Mouse (Mus musculus): ENCODE data around the gene Mafg.
"Not testable (repeated sequence)": the region's sequence is repeated elsewhere in the genome, so short reads cannot be mapped to it uniquely, and the experiment has no call there.

The Mafg gene

DNA sequence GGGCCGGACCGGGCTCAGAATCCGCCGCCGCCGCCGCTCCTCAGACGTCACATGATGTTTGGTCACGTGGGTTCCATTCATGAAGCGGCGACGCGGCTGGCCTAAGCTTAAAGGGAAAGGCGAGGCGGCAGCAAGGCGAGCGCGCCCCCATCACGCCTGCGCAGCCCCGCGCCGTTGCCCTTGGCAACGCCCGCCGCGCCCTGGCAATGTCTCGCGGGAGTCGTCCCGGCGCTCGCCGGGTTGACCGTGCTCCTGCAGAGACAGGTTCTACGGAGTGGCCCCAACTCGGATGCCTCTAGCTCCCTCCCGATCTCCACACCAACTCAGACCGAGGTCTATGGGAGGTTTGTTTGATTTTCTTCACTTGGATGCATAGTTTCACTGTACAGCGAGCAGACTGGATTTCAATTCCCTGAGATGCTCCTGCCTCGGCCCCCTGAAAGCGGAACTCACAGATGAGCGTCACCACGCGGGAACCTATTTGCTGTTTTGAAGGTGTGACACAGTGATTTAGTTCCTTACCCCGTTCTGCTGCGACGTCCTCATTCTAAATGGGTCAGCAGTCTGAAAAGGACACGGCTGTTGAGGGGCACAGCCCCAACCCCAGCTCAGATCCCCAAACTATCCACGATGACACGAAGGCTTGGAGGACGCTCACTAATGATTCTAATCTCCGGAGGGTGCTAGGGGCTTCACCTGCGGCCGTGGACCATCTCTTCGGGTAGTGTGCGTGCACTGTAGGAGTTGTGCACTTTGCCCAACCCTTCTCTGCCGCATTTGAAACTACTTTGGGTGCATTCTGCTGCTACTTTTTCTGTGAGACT is at the start of gene Mafg:
Gene Mafg, minus strand, starts transcription at position 81 of the 824 bp plus-strand sequence.
- DNase-seq (ENCODE audit: low spot score in 2 of 2): peak; percentile 92 to 93

DNA sequence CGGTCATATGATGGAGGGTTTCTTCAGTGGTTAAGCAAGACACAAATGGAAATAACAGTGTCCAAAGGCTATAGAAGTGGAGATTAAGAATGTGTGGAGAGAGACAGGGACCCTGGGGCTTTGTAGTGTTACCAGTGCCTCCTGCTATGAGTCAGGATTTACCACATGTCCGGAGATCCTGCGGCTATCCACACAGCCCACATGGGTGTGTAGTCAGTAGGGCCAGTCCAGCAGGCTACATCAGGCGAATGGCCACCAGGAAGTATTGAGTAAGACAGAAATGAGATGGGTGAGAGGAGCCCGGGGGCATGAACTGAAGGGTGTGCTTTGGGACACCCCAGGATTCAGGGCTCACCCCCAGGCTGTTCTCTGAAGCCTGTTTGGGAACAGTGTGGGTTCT is 49.3 kb upstream of the Mafg start:
- no peak for DNase-seq (ENCODE audit: low spot score in 2 of 2)

DNA sequence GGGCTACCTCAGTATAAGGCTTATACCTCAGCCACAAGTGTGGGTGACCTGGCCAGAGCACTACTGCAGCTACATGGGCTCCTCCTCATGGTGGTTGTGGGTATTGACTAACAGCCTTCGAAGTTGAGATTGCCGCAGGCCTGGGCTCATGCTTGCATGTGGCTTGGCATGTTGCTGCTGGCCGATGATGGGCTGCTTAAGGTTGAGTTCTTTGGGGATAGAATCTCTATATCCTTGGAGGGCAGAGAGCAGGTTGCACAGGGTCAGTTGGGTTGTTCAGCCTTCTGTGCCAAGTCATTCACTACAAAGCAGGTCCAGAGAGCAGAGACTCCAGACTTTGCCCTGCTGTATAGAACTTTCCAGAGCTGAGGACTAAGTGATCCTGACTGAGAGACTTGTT is 46.5 kb upstream of the Mafg start:
- no peak for DNase-seq (ENCODE audit: low spot score in 2 of 2)

DNA sequence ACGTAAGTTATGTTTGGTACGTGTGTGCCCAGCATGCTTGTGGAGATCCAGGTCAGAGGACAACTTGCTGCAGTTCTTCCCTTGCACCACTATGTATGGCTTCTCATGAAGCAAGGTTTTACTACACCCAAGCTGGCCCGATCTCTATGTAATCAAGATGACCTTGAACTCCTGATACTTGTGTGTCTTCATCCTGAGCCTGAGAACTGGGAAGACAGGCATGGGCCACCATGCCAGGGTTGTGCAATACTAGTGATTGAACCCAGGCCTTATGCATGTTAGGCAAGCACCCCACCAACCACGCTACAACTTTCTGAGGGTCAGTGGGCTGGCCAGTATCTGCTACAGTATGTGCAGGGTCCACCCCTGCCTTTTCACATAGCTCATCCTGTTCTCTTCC is 43.6 kb upstream of the Mafg start:
- DNase-seq (ENCODE audit: low spot score in 2 of 2): no peak

GRCm38 (mm10) chr11:120675875-120676274 is 42.5 kb upstream of the Mafg start:
- not testable (repeated sequence) for DNase-seq (ENCODE audit: low spot score in 2 of 2)

DNA sequence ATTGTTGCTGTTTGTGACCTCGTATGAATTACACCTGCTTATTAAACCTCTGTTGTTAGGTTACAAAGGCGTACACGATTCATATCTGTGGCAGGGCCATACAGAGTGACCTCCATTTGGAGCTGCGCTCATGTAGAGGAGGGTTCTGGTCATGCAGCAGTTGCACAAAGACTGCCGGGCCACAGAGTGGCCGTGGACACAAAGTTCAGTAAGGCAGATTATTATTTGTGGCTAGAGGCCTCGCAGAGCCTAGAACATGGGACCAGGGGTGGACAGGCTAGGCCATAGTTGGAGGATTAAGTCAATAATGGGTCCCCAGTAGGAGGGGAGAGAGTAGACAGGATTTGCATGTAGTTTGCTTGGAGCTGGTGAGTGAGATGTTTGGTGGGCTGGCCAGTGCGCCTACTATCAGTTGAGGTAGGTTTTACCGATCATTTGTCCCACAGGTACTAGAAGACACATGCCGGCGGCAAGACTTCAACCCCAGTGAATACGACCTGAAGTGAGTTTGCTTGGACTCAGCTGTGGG is 40.3 kb upstream of the Mafg start:
- no peak for DNase-seq (ENCODE audit: low spot score in 2 of 2)

DNA sequence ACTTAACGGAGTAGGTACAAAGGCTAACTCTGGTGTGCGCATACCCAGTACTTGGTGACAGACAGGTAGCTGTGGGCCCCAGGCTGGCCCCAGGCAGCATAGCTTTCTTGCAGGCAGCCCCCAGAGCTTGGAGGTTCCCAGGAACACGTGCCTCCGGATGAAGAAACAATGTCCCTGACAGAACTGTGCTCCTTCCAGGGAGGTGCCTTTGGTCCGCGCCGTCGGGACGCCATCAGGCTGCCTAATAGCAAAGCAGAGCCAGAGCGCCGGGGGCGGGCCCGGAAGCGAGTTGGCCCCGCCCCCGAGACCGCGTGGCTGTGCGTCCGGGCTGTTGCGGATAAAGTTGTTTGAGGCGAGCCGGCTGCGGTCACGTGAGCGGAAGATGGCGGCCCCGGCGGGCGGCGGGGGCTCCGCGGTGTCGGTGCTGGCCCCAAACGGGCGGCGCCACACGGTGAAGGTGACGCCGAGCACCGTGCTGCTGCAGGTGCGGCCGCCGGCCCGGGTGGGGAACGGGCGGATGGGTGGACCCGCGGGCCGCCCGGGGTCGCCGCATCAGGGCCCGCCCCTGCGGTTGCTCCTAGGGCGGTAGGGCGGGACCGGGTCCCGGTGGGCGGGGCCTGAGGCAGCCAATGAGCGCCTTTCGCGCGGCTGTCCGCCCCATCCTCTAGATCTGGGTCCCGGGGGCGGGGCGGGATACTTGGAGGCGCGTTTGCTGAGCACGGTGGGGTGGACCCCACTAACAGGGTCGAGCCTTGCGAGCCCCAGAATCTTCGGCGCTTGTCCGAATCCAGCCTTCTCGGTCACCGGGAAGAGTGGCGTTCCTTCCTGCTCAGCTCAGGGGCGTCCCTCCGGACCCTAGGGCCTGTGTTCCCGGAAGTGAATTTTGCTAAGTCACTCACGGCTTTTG is 39.5 kb upstream of the Mafg start, which contains the start of gene Aspscr1:
Gene Aspscr1, plus strand, starts transcription at position 287 of the 907 bp plus-strand sequence.
- DNase-seq (ENCODE audit: low spot score in 2 of 2): peak; percentile 92 to 93

DNA sequence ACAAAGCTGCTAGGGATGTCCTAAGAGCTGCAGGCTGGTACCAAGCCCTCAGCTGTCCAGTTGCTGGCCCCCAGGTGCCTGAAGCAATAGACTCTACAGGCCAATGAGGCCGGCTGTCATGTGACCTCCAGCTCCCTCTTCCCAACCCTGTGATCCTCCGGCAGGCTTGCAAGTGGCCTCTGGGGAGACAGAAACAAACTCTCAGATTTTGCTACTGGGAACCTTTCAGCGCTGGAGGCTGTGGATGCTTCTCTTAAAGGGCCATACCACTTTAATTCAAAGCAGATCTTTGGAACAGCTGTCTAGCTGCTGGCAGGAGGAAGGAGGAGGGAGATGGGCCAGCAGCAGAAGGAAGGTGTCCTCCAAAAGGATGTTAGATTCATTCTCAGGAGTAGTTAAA is 33.2 kb upstream of the Mafg start:
- DNase-seq (ENCODE audit: low spot score in 2 of 2): no peak

DNA sequence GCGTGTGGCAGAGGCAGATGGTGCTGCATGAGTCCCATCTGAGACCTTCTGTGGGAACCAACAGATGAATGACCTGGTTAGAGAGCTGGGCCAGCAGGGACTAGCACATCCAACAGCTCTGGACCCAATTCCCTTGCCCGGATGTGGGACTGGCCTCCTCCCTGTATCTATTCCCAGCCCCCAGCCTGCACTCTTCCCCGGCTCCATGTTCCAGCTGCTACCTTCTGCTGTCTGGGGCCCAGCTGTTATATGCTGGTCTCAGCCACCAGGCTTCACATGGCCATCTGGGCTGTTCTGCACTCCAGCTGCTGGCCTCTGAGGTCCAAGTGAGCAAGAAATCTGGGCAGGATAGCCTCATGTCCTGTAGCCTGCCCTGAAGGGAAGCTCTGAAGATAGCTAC is 32.0 kb upstream of the Mafg start:
- DNase-seq (ENCODE audit: low spot score in 2 of 2): no peak

- DNase-seq (ENCODE audit: low spot score in 2 of 2): no peak
Observed at GRCm38 (mm10) chr11:120663714-120664113, 30.3 kb upstream of the Mafg start.

DNA sequence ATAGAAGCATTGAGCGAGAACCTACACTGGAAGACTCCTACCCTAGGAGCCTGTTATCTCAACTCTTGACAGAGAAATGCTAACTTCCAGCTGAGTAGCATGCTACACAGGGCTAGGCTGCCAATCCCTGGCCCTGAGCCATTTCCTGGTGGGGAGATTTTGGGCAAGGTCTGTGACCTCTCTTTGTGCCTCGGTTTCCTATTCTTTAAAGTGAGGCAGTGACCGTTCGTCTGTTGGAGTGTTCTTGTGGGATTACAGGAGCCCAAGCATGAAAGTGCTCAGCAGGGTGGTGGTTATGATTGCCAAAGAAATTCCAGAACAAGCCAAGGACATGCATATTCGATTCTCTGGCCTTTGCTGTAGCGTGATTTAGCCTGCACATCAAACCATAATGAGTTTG is 29.4 kb upstream of the Mafg start:
- no peak for DNase-seq (ENCODE audit: low spot score in 2 of 2)

GRCm38 (mm10) chr11:120661076-120661460 is 27.7 kb upstream of the Mafg start, which contains the start of gene Notum:
TSS of gene Notum (minus strand) at chr11:120661175.
- DNase-seq (ENCODE audit: low spot score in 2 of 2): no peak

GRCm38 (mm10) chr11:120660301-120661075 is 27.1 kb upstream of the Mafg start:
- no peak for DNase-seq (ENCODE audit: low spot score in 2 of 2)

GRCm38 (mm10) chr11:120659509-120660300 is 26.3 kb upstream of the Mafg start:
- DNase-seq (ENCODE audit: low spot score in 2 of 2): no peak

DNA sequence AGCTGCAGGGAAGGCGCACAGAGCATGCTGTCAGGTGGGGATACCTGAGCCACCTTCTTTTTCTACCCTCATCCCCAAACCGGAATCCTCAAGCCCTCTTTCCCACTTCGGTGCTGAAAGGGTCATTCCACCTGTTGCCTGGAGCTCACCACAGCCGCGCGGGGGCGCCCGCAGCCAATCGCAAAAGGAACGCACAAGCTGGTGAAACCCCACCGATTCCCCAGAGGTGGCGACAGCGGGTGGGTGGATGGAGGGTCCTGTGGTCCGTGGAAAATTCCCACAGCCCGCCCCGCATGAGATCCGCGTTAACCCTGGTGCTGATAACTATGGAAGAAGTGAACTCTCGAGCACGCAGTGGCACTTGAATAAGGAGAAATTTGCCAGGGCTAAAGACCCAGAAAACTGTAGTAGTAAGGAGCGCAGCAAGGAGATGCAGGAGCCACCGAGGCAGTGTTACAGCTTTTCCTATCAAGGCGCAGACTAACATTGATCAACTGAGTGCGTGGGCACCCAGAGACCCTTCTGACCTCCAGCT is 25.5 kb upstream of the Mafg start:
- peak; percentile 63 to 75 for DNase-seq (ENCODE audit: low spot score in 2 of 2)

DNA sequence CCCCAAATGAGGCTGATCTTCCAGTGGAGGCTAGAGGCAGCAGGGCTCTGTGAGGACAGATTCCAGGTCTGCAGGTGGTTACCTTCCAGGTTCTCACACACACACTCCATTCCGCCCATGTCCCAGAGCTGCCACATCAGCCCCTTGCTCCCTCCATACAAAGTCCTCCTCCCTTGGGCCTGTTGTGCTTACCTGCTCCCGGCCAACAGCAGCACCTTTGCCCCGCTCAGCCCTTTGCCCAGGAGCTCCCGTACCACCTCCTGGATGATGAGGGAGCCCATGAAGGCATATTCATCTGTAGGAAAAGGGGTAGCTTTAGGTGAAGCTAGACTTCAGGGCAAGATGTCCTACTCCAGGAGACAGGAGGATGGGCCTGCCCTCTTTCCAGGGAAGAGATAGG is 23.9 kb upstream of the Mafg start:
- DNase-seq (ENCODE audit: low spot score in 2 of 2): no peak

DNA sequence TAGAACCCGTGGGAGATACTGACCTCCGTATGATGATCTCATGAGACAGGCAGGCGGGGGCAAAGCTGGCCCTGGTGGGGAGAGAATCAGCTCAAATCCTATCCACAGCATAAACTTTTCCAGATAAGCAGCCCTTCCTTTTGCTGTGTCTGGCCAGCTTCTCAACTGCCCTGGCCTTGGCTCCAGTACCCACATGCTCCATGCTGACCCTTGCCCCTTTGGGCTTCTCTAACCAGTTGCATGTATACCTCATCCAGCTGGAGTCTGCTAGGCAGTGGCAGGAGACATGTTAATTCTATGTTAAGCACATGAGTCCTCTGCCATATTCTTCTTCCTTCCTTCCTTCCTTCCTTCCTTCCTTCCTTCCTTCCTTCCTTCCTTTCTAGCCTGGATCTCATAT is 21.3 kb upstream of the Mafg start:
- no peak for DNase-seq (ENCODE audit: low spot score in 2 of 2)

- no peak for DNase-seq (ENCODE audit: low spot score in 2 of 2)
Observed at GRCm38 (mm10) chr11:120651872-120652271, 18.5 kb upstream of the Mafg start.

GRCm38 (mm10) chr11:120648001-120648476 is 14.6 kb upstream of the Mafg start, which contains the start of gene Myadml2:
TSS of gene Myadml2 (minus strand) at chr11:120648158.
- peak in 1 of 2 experiments; percentile 49 for DNase-seq (ENCODE audit: low spot score in 2 of 2)

Data from frontal cortex, postnatal 10 days (tissue).